ENCODE assay signal across 18 mouse cellular contexts in the genomic region with DNA sequence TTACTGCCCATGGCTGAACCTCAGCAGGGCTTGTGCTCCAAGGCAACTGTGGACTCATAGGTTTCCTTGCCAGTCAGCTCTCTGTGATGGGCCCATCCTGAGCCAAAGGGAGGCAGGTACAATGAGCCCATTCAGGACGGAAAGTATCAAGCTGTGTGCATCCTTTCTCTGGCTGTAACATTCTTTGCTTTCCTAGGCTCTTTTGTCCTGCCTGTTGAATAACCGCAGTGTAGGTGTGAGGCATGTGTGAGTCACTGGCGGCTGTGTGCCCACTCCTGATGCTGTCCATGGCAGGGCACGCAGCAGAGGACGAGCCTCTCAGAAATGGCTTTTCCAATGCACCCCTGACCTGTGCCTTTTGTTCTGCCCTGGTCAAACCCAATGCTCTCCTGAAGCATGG. TPM values are rescaled to one million over a fixed set of nuclear protein-coding genes. Genes with fewer than 3 reads are reported as not detected.
DNase-seq lines count a peak whose midpoint lies in the region; ATAC-seq lines count a peak whose summit lies in the region.
"Had no signal": no experiment of that assay in that cellular context is flagged by ENCODE, and none has a peak within 500 bp of the region (broad histone marks: within the 10 kb centered on the region; RNA-seq: fewer than 3 reads in every experiment).

No protein-coding gene starts in this region.

- DNase-seq in right cerebral cortex, postnatal 25 days = peak; percentile 8
- no peak for DNase-seq in right cerebral cortex, postnatal 4 days
- DNase-seq in Muller cell, postnatal 12 days (ENCODE audit: inconsistent ontology term) = peak; percentile 94
- peak; percentile 46 for DNase-seq in ZHBTc4 (ENCODE audit: low read depth, low spot score)
- DNase-seq in testis, postnatal 14 days (ENCODE audit: low spot score) = no peak
- DNase-seq in spleen, postnatal 14 days (ENCODE audit: low spot score in 2 of 2) = no peak
- DNase-seq: adrenal gland, adult 2 months; adrenal gland, postnatal 25 days; B cell, adult 2 months; cerebellum, adult 2 months; cerebellum, postnatal 10 days; embryo, embryonic 11 days; gastrocnemius, postnatal 36 days; heart, adult 18-20 months; kidney, adult 18-20 months had no signal

- no peak for ATAC-seq in erythroblast, adult 5-6 weeks (replicated peaks; ENCODE audit: low FRiP score, poor library complexity, severe bottlenecking)
- ATAC-seq: forebrain, embryonic 16.5 days; intestine, embryonic 15.5 days had no signal

RNA-seq across cellular contexts. Expression of a gene that starts 41.7 kb away (rescaled TPM):
- not detected in 2 replicates for total RNA-seq in erythroblast, adult 5-6 weeks (2015; ENCODE audit: low replicate concordance)
- not detected in 2 replicates for total RNA-seq in erythroblast, adult 5-6 weeks (2017; ENCODE audit: low replicate concordance)
- total RNA-seq: adrenal gland, postnatal 25 days had no signal

RNA-seq across cellular contexts. Expression of a gene that starts 55.1 kb away (rescaled TPM):
- total RNA-seq in erythroblast, adult 5-6 weeks (2015; ENCODE audit: low replicate concordance) = not detected in 2 replicates
- total RNA-seq in erythroblast, adult 5-6 weeks (2017; ENCODE audit: low replicate concordance) = 3.2 and 3.9 TPM in 2 replicates

Comparison
In these comparisons a context has a peak if more than half of its experiments do, and no peak if none do; other contexts are left out.
1. DNase-seq: peak in right cerebral cortex, postnatal 25 days (single experiment), Muller cell, postnatal 12 days (single experiment) and ZHBTc4 (single experiment); none in right cerebral cortex, postnatal 4 days (single experiment), testis, postnatal 14 days (single experiment) and spleen, postnatal 14 days (0 of 2).